10 mouse cellular contexts compared by ENCODE assay signal in genomic region chr5:28466760-28467306, GRCm38 (mm10). TPM values are rescaled to one million over a fixed set of nuclear protein-coding genes. Genes with fewer than 3 reads are reported as not detected.
DNase-seq lines count a peak whose midpoint lies in the region; ATAC-seq and TF ChIP-seq lines count a peak whose summit lies in the region.
"Had no signal": no experiment of that assay in that cellular context is flagged by ENCODE, and none has a peak within 500 bp of the region (broad histone marks: within the 10 kb centered on the region; RNA-seq: fewer than 3 reads in every experiment).

Gene Shh, minus strand, starts transcription at chr5:28467256.

- TF ChIP-seq CTCF in kidney, postnatal 0 days (IDR thresholded peaks at IDR 0.05; ENCODE audit: low read depth), result no peak
- no peak for TF ChIP-seq CTCF in kidney, adult 2 months (conservative IDR thresholded peaks at IDR 0.05; ENCODE audit: insufficient read depth, insufficient read length, low read depth, low read length)

- under 1% methylated on average over 31 of the region's 31 CpGs for WGBS in kidney, postnatal 0 days
- 6% methylated on average over 31 of the region's 31 CpGs for WGBS in kidney, adult 2 months
- under 1% methylated on average over 31 of the region's 31 CpGs for WGBS in forebrain, embryonic 12.5 days
- under 1% methylated on average over 31 of the region's 31 CpGs for WGBS in limb, embryonic 11.5 days

- no peak for ATAC-seq in kidney, postnatal 0 days (replicated peaks; ENCODE audit: low FRiP score, low read depth)
- ATAC-seq in forebrain, embryonic 12.5 days (ENCODE audit: low FRiP score), result peak; percentile 56
- no peak for ATAC-seq in limb, embryonic 11.5 days (ENCODE audit: insufficient number of reproducible peaks, low FRiP score, low TSS enrichment, low read depth)
- ATAC-seq: Patski had no signal

- H3K9ac ChIP-seq in kidney, postnatal 0 days (ENCODE audit: low read depth, low read length), result no peak within 1 kb of the TSS
- peak within 1 kb of the TSS; percentile 13; the same call in 1 of the 2 replicates for H3K9ac ChIP-seq in forebrain, embryonic 12.5 days
- H3K9ac ChIP-seq in limb, embryonic 11.5 days (ENCODE audit: low read length), result no peak within 1 kb of the TSS

- H3K36me3 ChIP-seq in kidney, postnatal 0 days (ENCODE audit: insufficient read depth, low read length), result no peaks in the 10 kb centered on the region
- no peaks in the 10 kb centered on the region for H3K36me3 ChIP-seq in kidney, adult 2 months (ENCODE audit: control insufficient read depth, insufficient read depth, low read length)
- no peaks in the 10 kb centered on the region for H3K36me3 ChIP-seq in forebrain, embryonic 12.5 days (replicated peaks)
- no peaks in the 10 kb centered on the region for H3K36me3 ChIP-seq in limb, embryonic 11.5 days (ENCODE audit: control insufficient read depth, insufficient read depth, low read length)

- H3K4me1 ChIP-seq in kidney, postnatal 0 days (replicated peaks; ENCODE audit: insufficient read depth, low read length), result no peaks in the 10 kb centered on the region; the same call in 1 of the 2 replicates
- H3K4me1 ChIP-seq in kidney, adult 2 months (ENCODE audit: control insufficient read depth, insufficient read depth, low read length), result 0 out of 2 replicates have a peak, but pooled peaks cover 4% of the 10 kb centered on the region
- peaks cover 41% of the 10 kb centered on the region for H3K4me1 ChIP-seq in forebrain, embryonic 12.5 days
- H3K4me1 ChIP-seq in limb, embryonic 11.5 days (ENCODE audit: control insufficient read depth, insufficient read depth, low read length), result peaks cover 11% of the 10 kb centered on the region; the same call in 1 of the 2 replicates

- peak within 1 kb of the TSS; percentile 29 for H3K4me3 ChIP-seq in kidney, postnatal 0 days (replicated peaks; ENCODE audit: low read depth, low read length)
- H3K4me3 ChIP-seq in kidney, adult 2 months (ENCODE audit: insufficient read depth, low read depth, low read length), result no peak within 1 kb of the TSS
- peak within 1 kb of the TSS; percentile 53 for H3K4me3 ChIP-seq in forebrain, embryonic 12.5 days (replicated peaks)
- peak within 1 kb of the TSS; percentile 20 for H3K4me3 ChIP-seq in limb, embryonic 11.5 days (ENCODE audit: low read depth, low read length)

- H3K9me3 ChIP-seq in kidney, postnatal 0 days (replicated peaks; ENCODE audit: low read length), result no peaks in the 10 kb centered on the region
- no peaks in the 10 kb centered on the region for H3K9me3 ChIP-seq in forebrain, embryonic 12.5 days
- H3K9me3 ChIP-seq in limb, embryonic 11.5 days (ENCODE audit: control insufficient read depth, low read length), result no peaks in the 10 kb centered on the region

- no peak within 1 kb of the TSS for H3K27ac ChIP-seq in kidney, postnatal 0 days
- H3K27ac ChIP-seq in kidney, adult 2 months (ENCODE audit: insufficient read depth, low read depth, low read length), result no peak within 1 kb of the TSS
- H3K27ac ChIP-seq in forebrain, embryonic 12.5 days, result peak within 1 kb of the TSS; percentile 47
- no peak within 1 kb of the TSS for H3K27ac ChIP-seq in limb, embryonic 11.5 days (replicated peaks; ENCODE audit: low read depth, low read length)

- no peak for TF ChIP-seq POLR2A in kidney, adult 2 months (IDR thresholded peaks at IDR 0.05; ENCODE audit: low read depth, low read length)

- H3K4me2 ChIP-seq in kidney, postnatal 0 days (ENCODE audit: low read length), result peak within 1 kb of the TSS; percentile 44
- peak within 1 kb of the TSS; percentile 78 for H3K4me2 ChIP-seq in forebrain, embryonic 12.5 days
- peak within 1 kb of the TSS; percentile 37 for H3K4me2 ChIP-seq in limb, embryonic 11.5 days (ENCODE audit: low read depth, severe bottlenecking)

- peaks cover 69% of the 10 kb centered on the region for H3K27me3 ChIP-seq in kidney, postnatal 0 days (ENCODE audit: insufficient read depth, low read length)
- no peaks in the 10 kb centered on the region for H3K27me3 ChIP-seq in kidney, adult 2 months (replicated peaks; ENCODE audit: control insufficient read depth, insufficient read depth, low read length)
- H3K27me3 ChIP-seq in forebrain, embryonic 12.5 days, result peaks cover 89% of the 10 kb centered on the region
- H3K27me3 ChIP-seq in limb, embryonic 11.5 days (ENCODE audit: control insufficient read depth, insufficient read depth, low read length), result peaks cover 70% of the 10 kb centered on the region

- no peak for DNase-seq in kidney, postnatal 0 days (ENCODE audit: low spot score)
- no peak for DNase-seq in kidney, adult 2 months
- DNase-seq in adrenal gland, adult 2 months, result peak; percentile 53
- peak; percentile 52 for DNase-seq in limb, embryonic 11.5 days (ENCODE audit: low spot score)
- peak; percentile 66 for DNase-seq in right cerebral cortex, postnatal 25 days
- DNase-seq in B cell, adult 2 months, result no peak
- DNase-seq in urinary bladder, adult 18-20 months (ENCODE audit: low spot score in 2 of 2), result no peak

RNA-seq across cellular contexts. Expression of gene Shh, which starts in this region (rescaled TPM):
- 0.64 and 0.75 TPM in 2 replicates for polyA plus RNA-seq in kidney, postnatal 0 days (2015; fragmentation: Nextera tagmentation; extraction: Ambion mirVana)
- polyA plus RNA-seq in kidney, adult 2 months (2012; rRNA removed), result 0.69 and 1.1 TPM in 2 replicates
- 10 to 100 TPM; 10.4 to 19.4 TPM for total RNA-seq in adrenal gland, adult 2 months (2021)
- 33.1 and 55.6 TPM in 2 replicates for polyA plus RNA-seq in adrenal gland, adult 2 months (2012; rRNA removed)
- polyA plus RNA-seq in forebrain, embryonic 12.5 days (2016; fragmentation: Nextera tagmentation; extraction: Ambion mirVana), result 2.7 and 4.2 TPM in 2 replicates
- polyA plus RNA-seq in limb, embryonic 11.5 days (2014; fragmentation: Nextera tagmentation; extraction: Ambion mirVana), result 1.2 and 1.3 TPM in 2 replicates
- total RNA-seq: hematopoietic stem cell, adult 5-6 weeks had no signal

Comparison
In these comparisons a context has a peak if more than half of its experiments do, and no peak if none do; other contexts are left out.
1. DNase-seq: peak in adrenal gland, adult 2 months (single experiment), limb, embryonic 11.5 days (single experiment) and right cerebral cortex, postnatal 25 days (single experiment); none in kidney, postnatal 0 days (single experiment), kidney, adult 2 months (single experiment), B cell, adult 2 months (0 of 2) and urinary bladder, adult 18-20 months (0 of 2).
2. Peak in every context shown above with its lines, with median percentiles within 50 percentile points of each other: H3K4me2 ChIP-seq.